Mouse (Mus musculus) ES-Bruce4 (cell line): Measurements from ENCODE around the gene Pip5k1b. TPM values are rescaled to one million over a fixed set of nuclear protein-coding genes. Genes with fewer than 3 reads are reported as not detected.

Experiments
- H3K27ac ChIP-seq: 2 replicates; pipeline ENCODE4 v1.5.1; 2012; ENCODE audit warnings: low read length, inconsistent platforms; ENCODE audit not compliant: insufficient read depth
- H3K27me3 ChIP-seq: 2 replicates; pipeline ENCODE4 v1.6.1; 2012; ENCODE audit warnings: mild to moderate bottlenecking, low read length, inconsistent platforms; ENCODE audit not compliant: control insufficient read depth, poor library complexity, insufficient read depth, severe bottlenecking
- H3K36me3 ChIP-seq: 2 replicates; pipeline ENCODE4 v1.6.1; 2012; ENCODE audit warnings: inconsistent platforms, mild to moderate bottlenecking, low read length, moderate library complexity; ENCODE audit not compliant: control insufficient read depth, poor library complexity, insufficient read depth, severe bottlenecking
- H3K4me1 ChIP-seq: one replicate; pipeline ENCODE4 v1.8.1; 2011; ENCODE audit warnings: low read length; ENCODE audit not compliant: control insufficient read depth, insufficient read depth
- H3K4me3 ChIP-seq: 2 replicates; pipeline ENCODE4 v1.5.1; 2011; ENCODE audit warnings: low read depth, mild to moderate bottlenecking, low read length
- H3K9ac ChIP-seq: 2 replicates; pipeline ENCODE4 v1.6.1; 2012; ENCODE audit warnings: low read depth, mild to moderate bottlenecking, inconsistent platforms; ENCODE audit not compliant: poor library complexity, severe bottlenecking
- H3K9me3 ChIP-seq: replicated peaks from 2 replicates; pipeline ENCODE4 v1.6.1; 2012; ENCODE audit warnings: mild to moderate bottlenecking, low read length, inconsistent platforms; ENCODE audit not compliant: control insufficient read depth, poor library complexity, insufficient read depth, severe bottlenecking
- CTCF ChIP-seq: IDR thresholded peaks from one replicate; pipeline ENCODE4 v1.8.1; 2011; ENCODE audit warnings: low read depth, low read length
- EP300 ChIP-seq: IDR thresholded peaks from 2 replicates; pipeline ENCODE4 v1.6.1; 2011; ENCODE audit warnings: low read depth, low read length; ENCODE audit not compliant: insufficient read depth
- POLR2A ChIP-seq: IDR thresholded peaks from one replicate; pipeline ENCODE4 v1.8.1; 2011; ENCODE audit warnings: low read length; ENCODE audit not compliant: insufficient read depth
- polyA plus RNA-seq: library from polyadenylated mRNA; stranded (reverse); fragments of >200 nt; gene quantifications from 2 replicates; pipeline ENCODE4 v1.2.4, GENCODE M21; 2011; ENCODE audit warnings: low read depth; ENCODE audit not compliant: missing spikeins, insufficient read depth, insufficient read length

Pip5k1b gene
- polyA plus RNA-seq, 1 experiment, result 4.0 TPM

- H3K4me1 ChIP-seq, result no peaks in the 10 kb centered on the region
Observed at GRCm38 (mm10) chr19:24416975-24417658, 138.6 kb downstream of the Pip5k1b start.

GRCm38 (mm10) chr19:24415778-24416621, 139.7 kb downstream of the Pip5k1b start:
- no peaks in the 10 kb centered on the region for H3K36me3 ChIP-seq
- H3K27ac ChIP-seq, result no peak overlapping the region
- H3K4me3 ChIP-seq, result no peak overlapping the region
- H3K27me3 ChIP-seq, result no peaks in the 10 kb centered on the region
- H3K4me1 ChIP-seq, result no peaks in the 10 kb centered on the region
- H3K9ac ChIP-seq, result no peak overlapping the region
- H3K9me3 ChIP-seq, result no peaks in the 10 kb centered on the region
- TF ChIP-seq EP300 (no peak), CTCF (no peak), POLR2A (no peak)

More at GRCm38 (mm10) chr19:24416975-24417658, 138.6 kb downstream of the Pip5k1b start:
- TF ChIP-seq EP300 (no peak), POLR2A (no peak), CTCF (no peak)
- H3K27me3 ChIP-seq, result no peaks in the 10 kb centered on the region
- no peak overlapping the region for H3K4me3 ChIP-seq
- no peaks in the 10 kb centered on the region for H3K9me3 ChIP-seq
- H3K36me3 ChIP-seq, result no peaks in the 10 kb centered on the region
- H3K9ac ChIP-seq, result no peak overlapping the region
- no peak overlapping the region for H3K27ac ChIP-seq

GRCm38 (mm10) chr19:24408863-24409564, 146.7 kb downstream of the Pip5k1b start:
- Histone ChIP-seq H3K9me3 (no peaks in the 10 kb centered on the region), H3K36me3 (no peaks in the 10 kb centered on the region), H3K27ac (no peak overlapping the region), H3K4me3 (no peak overlapping the region), H3K4me1 (no peaks in the 10 kb centered on the region), H3K27me3 (no peaks in the 10 kb centered on the region; the same call in 1 of the 2 replicates), H3K9ac (no peak overlapping the region)
- TF ChIP-seq EP300 (no peak), CTCF (no peak), POLR2A (no peak)

GRCm38 (mm10) chr19:24404716-24405115, 151.0 kb downstream of the Pip5k1b start:
- H3K4me3 ChIP-seq, result no peak overlapping the region
- no peak overlapping the region for H3K27ac ChIP-seq
- H3K27me3 ChIP-seq, result no peaks in the 10 kb centered on the region; the same call in 1 of the 2 replicates
- no peak overlapping the region for H3K9ac ChIP-seq
- no peaks in the 10 kb centered on the region for H3K9me3 ChIP-seq
- TF ChIP-seq CTCF (no peak), POLR2A (no peak), EP300 (no peak)
- H3K4me1 ChIP-seq, result no peaks in the 10 kb centered on the region
- H3K36me3 ChIP-seq, result no peaks in the 10 kb centered on the region

- no peak overlapping the region for H3K9ac ChIP-seq
- H3K9me3 ChIP-seq, result no peaks in the 10 kb centered on the region
- TF ChIP-seq CTCF, result no peak
- no peak for TF ChIP-seq EP300
- no peak for TF ChIP-seq POLR2A
- no peak overlapping the region for H3K4me3 ChIP-seq
- H3K27me3 ChIP-seq, result no peaks in the 10 kb centered on the region; the same call in 1 of the 2 replicates
- H3K36me3 ChIP-seq, result no peaks in the 10 kb centered on the region
- no peaks in the 10 kb centered on the region for H3K4me1 ChIP-seq
- no peak overlapping the region for H3K27ac ChIP-seq
Observed at GRCm38 (mm10) chr19:24403245-24403644, 152.4 kb downstream of the Pip5k1b start.
